Mouse (Mus musculus): ENCODE results near the gene Aak1. TPM values are rescaled to one million over a fixed set of nuclear protein-coding genes. Genes with fewer than 3 reads are reported as not detected.

The Aak1 gene
- total RNA-seq, 2 experiments from 2014 or later: 406 to 417 TPM

Other genes with a start within 250 kb of the Aak1 start
- 1 to 10 TPM; 1.4 to 1.7 TPM for gene Asprv1, start 221.4 kb upstream of the Aak1 start, total RNA-seq (2021)
- gene Mxd1, start 180.4 kb upstream of the Aak1 start, total RNA-seq (2021): 10 to 100 TPM; 21.7 to 24.9 TPM
- gene Snrnp27, start 165.0 kb upstream of the Aak1 start, total RNA-seq (2021): 10 to 100 TPM; 56.8 to 62.2 TPM
- 10 to 100 TPM; 30.4 to 30.6 TPM for gene Gmcl1, start 116.1 kb upstream of the Aak1 start, total RNA-seq (2021)
- 10 to 100 TPM in 1 of 2 experiments, 1 to 10 TPM in 1; 9.6 to 10.2 TPM for gene Anxa4, start 55.9 kb upstream of the Aak1 start, total RNA-seq (2021)
- gene Nfu1, start 159.7 kb downstream of the Aak1 start, total RNA-seq (2021): 10 to 100 TPM; 56.8 to 63.7 TPM
- 10 to 100 TPM; 53.1 to 57.6 TPM for gene Gfpt1, start 193.3 kb downstream of the Aak1 start, total RNA-seq (2021)